Mouse (Mus musculus): Measurements from ENCODE around the gene Vmn2r3. TPM values are rescaled to one million over a fixed set of nuclear protein-coding genes. Genes with fewer than 3 reads are reported as not detected.
"Not testable (repeated sequence)": the region's sequence is repeated elsewhere in the genome, so short reads cannot be mapped to it uniquely, and the experiment has no call there.

Vmn2r3 gene
- polyA plus RNA-seq (2015; fragmentation: Nextera tagmentation; extraction: Ambion mirVana) = not detected in 2 replicates

DNA sequence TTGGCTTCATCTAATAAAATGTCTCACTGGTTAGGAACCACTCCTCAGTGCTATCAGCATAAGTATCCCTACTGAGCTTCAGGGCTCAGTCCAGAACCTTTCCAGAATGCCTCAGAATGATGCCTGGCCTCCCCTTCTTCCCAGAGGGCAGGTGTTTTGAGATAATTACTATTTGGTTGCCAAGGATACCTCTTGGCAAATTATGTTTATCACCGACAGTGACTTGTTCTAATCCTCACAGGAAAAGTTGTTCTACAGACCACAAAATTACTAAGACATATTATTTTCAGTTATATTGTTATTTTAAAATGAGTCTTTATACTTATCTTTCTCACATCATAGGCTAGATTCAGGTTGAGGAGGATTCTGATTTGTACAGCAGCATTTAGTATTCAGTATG, at the start of gene Vmn2r3:
Gene Vmn2r3 (minus strand): TSS at position 101 of the 400 bp plus-strand sequence.
- no peak for ATAC-seq
- H3K27me3 ChIP-seq = no peaks in the 10 kb centered on the region
- H3K36me3 ChIP-seq (ENCODE audit: poor library complexity, severe bottlenecking) = no peaks in the 10 kb centered on the region
- no peak within 1 kb of the TSS for H3K9ac ChIP-seq
- WGBS = 78% methylated on average over 1 of the region's 1 CpGs
- H3K4me3 ChIP-seq = no peak within 1 kb of the TSS
- H3K9me3 ChIP-seq (replicated peaks) = no peaks in the 10 kb centered on the region
- H3K4me1 ChIP-seq = no peaks in the 10 kb centered on the region
- no peak within 1 kb of the TSS for H3K27ac ChIP-seq
- H3K4me2 ChIP-seq = no peak within 1 kb of the TSS

DNA sequence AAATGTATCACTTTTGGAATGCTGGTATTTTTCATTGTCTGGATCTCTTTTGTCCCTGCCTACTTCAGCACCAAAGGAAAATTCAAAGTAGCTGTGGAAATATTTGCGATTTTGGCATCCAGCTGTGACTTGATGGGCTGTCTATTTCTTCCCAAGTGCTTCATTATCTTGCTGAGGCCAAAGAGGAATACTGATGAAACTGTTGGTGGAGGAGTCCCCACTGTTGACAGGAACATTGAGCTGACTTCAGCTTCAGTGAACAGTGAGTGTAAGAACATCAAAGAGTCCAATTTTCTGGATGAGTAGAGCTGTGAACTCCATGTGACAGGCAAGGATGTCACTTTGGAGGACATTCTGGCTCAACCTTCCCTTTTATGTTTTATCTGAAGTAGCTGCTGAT, 43.0 kb upstream of the Vmn2r3 start:
- H3K4me1 ChIP-seq = no peaks in the 10 kb centered on the region
- WGBS = 58% methylated on average over 1 of the region's 1 CpGs

DNA sequence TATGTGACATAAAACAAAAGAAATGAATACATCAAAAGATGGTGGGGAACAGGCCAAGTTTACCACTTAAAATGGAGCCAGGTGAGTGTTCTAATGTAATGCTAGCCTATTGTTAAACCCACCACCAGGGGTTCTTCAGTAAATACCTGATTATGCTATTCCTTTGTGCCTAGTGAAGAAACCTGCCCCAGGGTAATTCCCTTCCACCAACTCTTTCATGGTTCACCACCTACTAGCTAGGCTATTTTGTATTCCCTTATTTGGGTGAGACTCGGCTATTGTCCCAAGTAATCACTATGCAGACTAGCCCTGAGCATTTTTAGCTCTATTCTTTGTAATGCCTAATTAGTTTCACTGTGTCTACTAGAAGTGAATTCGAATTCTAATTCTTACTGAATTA, 32.3 kb upstream of the Vmn2r3 start:
- WGBS = 29% methylated on average over 2 of the region's 2 CpGs
- no peak overlapping the region for H3K27ac ChIP-seq

More for the DNA sequence above, 43.0 kb upstream of the Vmn2r3 start:
- Histone ChIP-seq H3K9ac (no peak overlapping the region), H3K4me2 (no peak overlapping the region), H3K36me3 (ENCODE audit: poor library complexity, severe bottlenecking) (no peaks in the 10 kb centered on the region), H3K27ac (no peak overlapping the region), H3K27me3 (no peaks in the 10 kb centered on the region), H3K9me3 (replicated peaks) (no peaks in the 10 kb centered on the region), H3K4me3 (no peak overlapping the region)
- no peak for ATAC-seq

DNA sequence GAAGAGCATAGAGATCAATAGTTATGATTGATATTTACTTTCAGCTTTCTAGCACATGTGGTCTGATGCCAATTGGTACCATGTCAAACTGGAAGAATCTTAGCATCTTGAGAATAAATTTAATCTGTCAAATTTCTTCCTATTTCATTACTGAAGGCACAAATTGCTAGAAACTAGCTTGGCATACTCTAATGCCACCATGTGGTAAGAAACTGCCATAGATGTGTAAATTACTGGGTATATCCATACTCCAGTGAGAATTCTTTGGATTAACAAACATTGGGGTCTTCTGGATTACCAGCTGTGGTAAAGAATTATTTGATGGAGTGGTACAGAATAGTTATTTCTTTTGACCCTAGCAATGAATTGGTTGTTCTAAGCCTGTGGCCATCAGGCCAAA, 17.3 kb upstream of the Vmn2r3 start:
- H3K36me3 ChIP-seq (ENCODE audit: poor library complexity, severe bottlenecking) = no peaks in the 10 kb centered on the region
- no peak for ATAC-seq
- H3K4me2 ChIP-seq = no peak overlapping the region
- no peak overlapping the region for H3K27ac ChIP-seq
- H3K9ac ChIP-seq = no peak overlapping the region
- no peaks in the 10 kb centered on the region for H3K4me1 ChIP-seq
- no peaks in the 10 kb centered on the region for H3K27me3 ChIP-seq
- H3K4me3 ChIP-seq = no peak overlapping the region
- no peaks in the 10 kb centered on the region for H3K9me3 ChIP-seq (replicated peaks)

More for the DNA sequence above, 32.3 kb upstream of the Vmn2r3 start:
- ATAC-seq = peak; percentile 77
- Histone ChIP-seq H3K4me2 (no peak overlapping the region), H3K9ac (no peak overlapping the region), H3K27me3 (no peaks in the 10 kb centered on the region), H3K36me3 (ENCODE audit: poor library complexity, severe bottlenecking) (no peaks in the 10 kb centered on the region), H3K9me3 (replicated peaks) (no peaks in the 10 kb centered on the region), H3K4me3 (no peak overlapping the region), H3K4me1 (no peaks in the 10 kb centered on the region)

DNA sequence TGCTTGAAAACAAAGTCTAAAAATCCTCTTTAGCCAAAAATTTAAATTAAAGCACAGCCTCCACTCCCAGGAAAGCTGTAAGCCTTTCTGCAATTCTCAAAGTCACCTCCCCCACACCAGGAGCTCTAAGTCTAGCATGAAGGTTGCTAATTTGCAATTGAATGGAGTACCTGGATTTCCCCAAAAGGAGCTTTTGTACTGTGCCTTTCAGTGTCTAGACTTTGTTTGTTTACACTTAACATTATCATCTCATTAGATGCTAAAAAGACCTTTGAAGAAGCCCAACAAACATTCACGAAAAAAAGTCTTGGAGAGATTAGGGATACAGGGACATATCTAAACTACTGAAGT, 23.8 kb downstream of the Vmn2r3 start:
- H3K27me3 ChIP-seq = no peaks in the 10 kb centered on the region
- no peak overlapping the region for H3K4me2 ChIP-seq
- H3K9me3 ChIP-seq (replicated peaks) = no peaks in the 10 kb centered on the region
- no peaks in the 10 kb centered on the region for H3K4me1 ChIP-seq
- H3K36me3 ChIP-seq (ENCODE audit: poor library complexity, severe bottlenecking) = no peaks in the 10 kb centered on the region
- ATAC-seq = no peak
- H3K9ac ChIP-seq = no peak overlapping the region
- no peak overlapping the region for H3K27ac ChIP-seq
- WGBS = 0% methylated on average over 1 of the region's 1 CpGs
- H3K4me3 ChIP-seq = no peak overlapping the region

DNA sequence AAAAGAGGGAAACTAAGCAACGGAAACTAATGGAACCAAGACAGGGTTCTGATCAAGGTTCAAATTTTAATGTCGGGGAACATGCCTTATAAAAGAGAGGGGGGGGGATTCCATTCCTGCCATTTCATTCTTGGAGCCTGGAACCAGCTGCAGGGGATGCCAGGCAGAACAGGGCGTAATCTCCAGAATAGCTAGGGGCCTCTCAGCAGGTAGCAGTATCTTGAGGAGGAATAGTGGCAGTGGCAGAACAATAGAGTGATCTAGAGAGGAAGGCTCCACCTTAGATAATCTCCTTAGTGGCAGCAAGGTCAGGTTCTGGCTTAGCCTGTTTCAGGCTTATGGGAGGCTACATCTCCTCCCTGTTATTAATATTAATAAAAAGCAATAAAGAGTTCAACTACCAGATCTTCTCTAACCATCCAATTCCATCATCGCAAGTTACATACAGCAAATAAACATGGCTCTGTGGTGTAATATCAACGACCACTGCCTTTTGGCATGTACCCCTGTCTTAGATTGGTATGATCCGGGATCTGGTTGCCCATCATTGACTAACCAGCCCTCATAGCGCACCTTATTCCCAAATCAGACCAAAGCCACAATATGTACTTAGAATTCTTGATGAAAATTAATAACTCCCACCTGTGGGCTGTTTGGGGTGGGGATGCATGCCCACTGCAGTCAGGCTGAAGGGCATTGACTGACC, 24.3 kb downstream of the Vmn2r3 start:
- not testable (repeated sequence) for ATAC-seq
- 18% methylated on average over 7 of the region's 7 CpGs for WGBS

DNA sequence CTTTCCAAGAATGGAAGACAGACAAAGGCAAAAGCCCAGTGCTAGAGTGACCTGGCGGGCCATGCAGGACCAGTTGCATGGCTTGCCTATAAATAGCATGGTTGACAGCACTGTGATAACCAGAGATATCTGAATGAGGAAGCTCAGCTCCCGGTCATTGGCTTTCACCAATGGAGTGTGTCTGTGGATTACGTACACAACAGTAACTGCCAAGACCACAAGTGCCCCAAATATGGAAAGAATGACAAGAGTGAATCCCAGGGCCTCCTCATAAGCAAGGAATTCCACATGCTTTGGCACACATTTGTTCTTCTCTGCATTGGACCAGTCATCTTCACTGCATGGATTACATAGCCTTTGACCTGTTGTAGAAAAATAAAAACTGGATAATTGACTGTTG, 29.9 kb downstream of the Vmn2r3 start:
- Histone ChIP-seq H3K9me3 (replicated peaks) (no peaks in the 10 kb centered on the region), H3K9ac (no peak overlapping the region), H3K4me2 (no peak overlapping the region), H3K27ac (no peak overlapping the region), H3K4me3 (no peak overlapping the region), H3K36me3 (ENCODE audit: poor library complexity, severe bottlenecking) (no peaks in the 10 kb centered on the region), H3K4me1 (no peaks in the 10 kb centered on the region), H3K27me3 (no peaks in the 10 kb centered on the region)
- ATAC-seq = no peak
- WGBS = 89% methylated on average over 3 of the region's 3 CpGs

More for the DNA sequence above, 24.3 kb downstream of the Vmn2r3 start:
- not testable (repeated sequence) for H3K4me1 ChIP-seq; H3K4me2 ChIP-seq; H3K9me3 ChIP-seq (replicated peaks); H3K27me3 ChIP-seq; H3K9ac ChIP-seq; H3K27ac ChIP-seq; H3K36me3 ChIP-seq (ENCODE audit: poor library complexity, severe bottlenecking); H3K4me3 ChIP-seq

DNA sequence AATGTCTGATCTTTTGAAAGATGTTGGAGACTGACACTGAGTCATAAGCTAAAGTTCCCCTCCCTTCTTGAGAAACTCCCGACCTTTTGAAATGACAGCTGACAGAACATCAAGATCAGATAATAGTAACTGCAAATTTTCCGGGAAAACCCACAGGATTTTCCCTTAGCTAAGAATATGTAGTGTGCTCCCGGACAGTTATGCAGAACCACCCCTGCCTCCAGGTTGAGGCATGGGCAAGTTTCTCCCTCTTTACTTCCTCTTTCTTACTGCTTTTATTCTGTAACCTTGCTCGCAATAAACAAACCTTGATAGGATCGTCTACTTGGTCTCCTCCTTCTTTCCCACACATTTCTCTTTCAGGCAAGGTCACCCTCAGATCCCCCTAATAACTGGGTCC, 37.9 kb downstream of the Vmn2r3 start:
- Histone ChIP-seq H3K4me3 (no peak overlapping the region), H3K9me3 (replicated peaks) (no peaks in the 10 kb centered on the region), H3K27me3 (no peaks in the 10 kb centered on the region), H3K4me2 (no peak overlapping the region), H3K9ac (no peak overlapping the region), H3K4me1 (no peaks in the 10 kb centered on the region), H3K36me3 (ENCODE audit: poor library complexity, severe bottlenecking) (no peaks in the 10 kb centered on the region), H3K27ac (no peak overlapping the region)
- no peak for ATAC-seq
- 89% methylated on average over 5 of the region's 5 CpGs for WGBS

DNA sequence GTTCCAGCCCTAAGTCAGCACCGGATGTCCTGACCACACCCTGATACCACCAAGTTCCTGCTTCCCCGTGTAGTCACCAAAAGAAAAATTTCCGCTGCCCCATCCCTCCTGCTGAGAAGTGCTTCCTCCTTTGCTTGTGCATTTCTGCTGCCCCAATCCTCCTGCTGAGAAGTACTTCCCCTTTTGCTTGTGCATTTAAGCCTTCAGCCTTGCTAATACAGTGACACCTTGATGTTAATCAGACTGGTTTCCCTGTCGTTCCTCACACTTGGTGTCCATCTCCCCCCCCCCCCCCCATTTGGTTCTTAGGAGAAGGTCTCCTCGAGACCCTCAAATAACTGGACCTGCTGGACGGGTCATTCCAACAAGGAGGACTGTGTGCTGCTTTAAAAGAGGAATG, 39.0 kb downstream of the Vmn2r3 start:
- not testable (repeated sequence) for H3K9me3 ChIP-seq (replicated peaks); H3K27ac ChIP-seq; H3K4me1 ChIP-seq; H3K9ac ChIP-seq; H3K4me3 ChIP-seq; ATAC-seq; H3K27me3 ChIP-seq; H3K4me2 ChIP-seq; H3K36me3 ChIP-seq (ENCODE audit: poor library complexity, severe bottlenecking)
- WGBS = 82% methylated on average over 6 of the region's 6 CpGs

DNA sequence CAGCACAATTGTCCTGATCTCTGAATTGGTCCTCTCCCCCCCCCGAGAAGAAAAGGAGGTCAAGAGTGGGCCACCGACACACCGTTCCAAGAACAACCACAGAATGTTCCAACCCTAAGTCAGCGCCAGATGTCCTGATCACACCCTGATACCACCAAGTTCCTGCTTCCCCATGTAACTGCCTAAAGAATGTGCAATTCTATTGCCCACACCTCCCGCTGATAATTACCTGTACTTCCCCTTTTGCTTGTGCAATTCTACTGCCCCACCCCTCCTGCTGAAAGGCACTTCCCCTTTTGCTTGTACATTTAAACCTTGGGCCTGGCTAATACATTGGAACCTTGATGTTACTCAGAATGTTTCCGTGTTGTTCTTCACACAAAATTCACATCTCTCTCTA, 54.0 kb downstream of the Vmn2r3 start:
- H3K4me3 ChIP-seq; H3K27me3 ChIP-seq; H3K27ac ChIP-seq; H3K4me1 ChIP-seq; H3K9ac ChIP-seq; H3K4me2 ChIP-seq; H3K9me3 ChIP-seq (replicated peaks); H3K36me3 ChIP-seq (ENCODE audit: poor library complexity, severe bottlenecking); ATAC-seq: not testable (repeated sequence)
- WGBS = 93% methylated on average over 6 of the region's 6 CpGs

DNA sequence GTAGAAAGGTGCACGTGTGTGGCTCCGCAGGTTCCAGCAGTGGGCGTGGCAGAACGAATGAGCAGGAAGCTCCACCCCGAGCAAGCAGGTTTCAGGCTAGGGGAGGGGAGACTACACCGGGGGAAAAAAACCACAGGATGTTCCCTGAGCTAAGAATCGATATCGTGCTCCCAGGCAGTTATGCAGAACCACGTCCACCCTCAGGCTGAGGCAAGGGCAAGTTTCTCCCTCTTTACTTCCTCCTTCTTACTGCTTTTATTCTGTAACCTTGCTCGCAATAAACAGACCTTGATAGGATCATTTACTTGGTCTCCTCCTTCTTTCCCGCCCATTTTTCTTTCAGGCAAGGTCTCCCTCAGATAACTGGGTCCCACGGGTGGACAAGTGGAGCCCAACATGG, 55.9 kb downstream of the Vmn2r3 start:
- H3K9me3 ChIP-seq (replicated peaks); H3K27me3 ChIP-seq; H3K4me2 ChIP-seq; H3K4me3 ChIP-seq; H3K36me3 ChIP-seq (ENCODE audit: poor library complexity, severe bottlenecking); ATAC-seq; H3K9ac ChIP-seq; H3K4me1 ChIP-seq; H3K27ac ChIP-seq: not testable (repeated sequence)
- 81% methylated on average over 9 of the region's 12 CpGs for WGBS

DNA sequence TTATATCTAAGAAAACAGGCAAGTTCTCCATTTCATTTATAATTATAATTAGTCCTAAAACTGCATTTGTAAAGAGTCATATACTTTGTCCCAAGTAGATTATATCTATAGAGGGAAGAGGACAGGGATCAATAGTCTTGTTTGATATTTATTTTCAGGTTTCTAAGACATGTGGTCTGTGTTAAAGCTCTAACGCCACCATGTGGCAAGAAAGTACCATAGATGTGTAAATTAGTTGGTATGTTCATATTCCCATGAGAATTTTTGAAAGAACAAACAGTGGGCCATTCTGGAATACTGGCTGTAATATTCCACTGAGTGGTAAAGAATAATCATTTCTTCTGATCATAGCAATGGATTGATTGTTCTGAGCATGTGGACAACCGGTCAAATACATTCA, 62.3 kb downstream of the Vmn2r3 start:
- H3K27me3 ChIP-seq = no peaks in the 10 kb centered on the region
- no peak overlapping the region for H3K27ac ChIP-seq
- no peaks in the 10 kb centered on the region for H3K9me3 ChIP-seq (replicated peaks)
- no peaks in the 10 kb centered on the region for H3K36me3 ChIP-seq (ENCODE audit: poor library complexity, severe bottlenecking)
- no peak for ATAC-seq
- H3K4me2 ChIP-seq = no peak overlapping the region
- no peaks in the 10 kb centered on the region for H3K4me1 ChIP-seq
- H3K9ac ChIP-seq = no peak overlapping the region
- no peak overlapping the region for H3K4me3 ChIP-seq
- WGBS = 45% methylated on average over 2 of the region's 2 CpGs
